Mouse (Mus musculus) brain, adult 2 months (tissue): ENCODE results near the gene Zfp235.
A peak's percentile ranks its signal among the peaks of the same experiment; 100 is the strongest.

Experiments used
- DNase-seq: peaks from one replicate; pipeline ENCODE4 v3.0.0; 2011; ENCODE audit warnings: low read depth, low spot score

The Zfp235 gene

GRCm38 (mm10) chr7:24133996-24134828, at the start of gene Zfp235:
Gene Zfp235, plus strand, starts transcription at chr7:24134169.
- DNase-seq = peak; percentile 99

GRCm38 (mm10) chr7:24086871-24087270, 47.1 kb upstream of the Zfp235 start:
- no peak for DNase-seq

GRCm38 (mm10) chr7:24087485-24088125, 46.4 kb upstream of the Zfp235 start:
- DNase-seq = no peak

GRCm38 (mm10) chr7:24104403-24104802, 29.6 kb upstream of the Zfp235 start:
- DNase-seq = no peak

- no peak for DNase-seq
Measured at GRCm38 (mm10) chr7:24105144-24105703, 28.7 kb upstream of the Zfp235 start.

GRCm38 (mm10) chr7:24110839-24111238, 23.1 kb upstream of the Zfp235 start:
- no peak for DNase-seq

- DNase-seq = no peak
Measured at GRCm38 (mm10) chr7:24111772-24112155, 22.2 kb upstream of the Zfp235 start.

GRCm38 (mm10) chr7:24112156-24112856, 21.7 kb upstream of the Zfp235 start, which contains the start of gene Zfp112:
Gene Zfp112, plus strand, starts transcription at chr7:24112314.
- DNase-seq = peak; percentile 99

GRCm38 (mm10) chr7:24113001-24113400, 21.0 kb upstream of the Zfp235 start:
- DNase-seq = peak; percentile 86

- no peak for DNase-seq
Measured at GRCm38 (mm10) chr7:24116655-24117054, 17.3 kb upstream of the Zfp235 start.

- DNase-seq = no peak
Measured at GRCm38 (mm10) chr7:24133425-24133995, 459 bp upstream of the Zfp235 start.

GRCm38 (mm10) chr7:24142566-24142965, 8.6 kb downstream of the Zfp235 start:
- DNase-seq = no peak

- peak; percentile 20 for DNase-seq
Measured at GRCm38 (mm10) chr7:24153272-24153671, 19.3 kb downstream of the Zfp235 start.

- no peak for DNase-seq
Measured at GRCm38 (mm10) chr7:24172191-24172590, 38.2 kb downstream of the Zfp235 start.

GRCm38 (mm10) chr7:24174618-24175336, 40.8 kb downstream of the Zfp235 start, which contains the start of gene Zfp114:
Gene Zfp114, plus strand, starts transcription at chr7:24175060.
- DNase-seq = peak; percentile 95

- DNase-seq = no peak
Measured at GRCm38 (mm10) chr7:24175337-24175711, 41.4 kb downstream of the Zfp235 start.

GRCm38 (mm10) chr7:24187611-24188010, 53.6 kb downstream of the Zfp235 start:
- DNase-seq = no peak

GRCm38 (mm10) chr7:24188901-24189570, 55.1 kb downstream of the Zfp235 start:
- DNase-seq = no peak

GRCm38 (mm10) chr7:24189571-24189944, 55.6 kb downstream of the Zfp235 start:
- no peak for DNase-seq

- DNase-seq = no peak
Measured at GRCm38 (mm10) chr7:24191361-24191760, 57.4 kb downstream of the Zfp235 start.
